Mouse (Mus musculus): ENCODE results near the gene Dst. TPM values are rescaled to one million over a fixed set of nuclear protein-coding genes. Genes with fewer than 3 reads are reported as not detected.

Dst gene
- total RNA-seq, 2 experiments from 2014 or later: 291 to 304 TPM

- H3K27ac ChIP-seq: peak overlapping the region; percentile 82
- DNase-seq: no peak
- intact Hi-C loops (cut with DNase I): no loop called here
Observed at GRCm38 (mm10) chr1:34043327-34043726, 135.3 kb downstream of the Dst start.

DNA sequence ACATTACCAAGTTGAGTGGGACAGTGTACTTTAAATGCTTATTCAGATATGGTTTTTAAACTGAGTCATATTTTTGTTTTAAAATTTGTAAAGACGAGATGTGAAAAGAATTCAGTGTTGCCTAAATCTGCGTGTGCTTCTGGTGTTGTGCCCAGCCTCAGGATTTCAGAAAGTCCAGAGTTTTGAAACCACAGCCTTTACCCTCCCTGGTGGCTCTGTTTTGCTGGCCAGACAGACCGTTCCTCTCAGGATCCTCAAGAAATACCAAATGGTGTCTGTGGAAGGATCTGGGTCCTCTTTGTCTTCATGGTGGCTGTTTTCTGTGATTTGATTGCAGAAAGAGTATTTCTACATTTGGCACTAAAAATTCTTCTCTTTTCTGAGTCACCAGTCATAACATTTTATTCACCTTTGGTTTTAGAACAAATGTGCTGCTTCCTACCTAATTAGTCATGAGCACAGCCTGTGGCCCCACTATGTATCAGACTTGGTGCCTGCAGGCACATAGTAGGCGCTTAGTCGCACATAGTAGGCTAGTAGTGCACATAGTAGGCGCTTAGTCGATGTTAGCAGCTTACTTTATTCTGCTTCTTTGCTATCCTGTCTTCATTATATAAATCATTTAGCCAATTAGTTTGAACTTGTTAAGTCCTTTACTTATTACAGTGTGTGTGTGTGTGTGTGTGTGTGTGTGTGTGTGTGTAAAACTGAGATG is 136.0 kb downstream of the Dst start:
- intact Hi-C loops (cut with DNase I): no loop called here
- no peak for TF ChIP-seq CTCF (IDR thresholded peaks at IDR 0.05)
- no peak overlapping the region; the same call in 1 of the 2 replicates for H3K4me3 ChIP-seq
- DNase-seq: peak; percentile 43
- peak overlapping the region; percentile 82 for H3K27ac ChIP-seq

More at GRCm38 (mm10) chr1:34043327-34043726, 135.3 kb downstream of the Dst start:
- 0 out of 2 replicates have a peak overlapping the region, but pooled peaks have one; percentile 9 for H3K4me3 ChIP-seq
- no peak for TF ChIP-seq CTCF (IDR thresholded peaks at IDR 0.05)

DNA sequence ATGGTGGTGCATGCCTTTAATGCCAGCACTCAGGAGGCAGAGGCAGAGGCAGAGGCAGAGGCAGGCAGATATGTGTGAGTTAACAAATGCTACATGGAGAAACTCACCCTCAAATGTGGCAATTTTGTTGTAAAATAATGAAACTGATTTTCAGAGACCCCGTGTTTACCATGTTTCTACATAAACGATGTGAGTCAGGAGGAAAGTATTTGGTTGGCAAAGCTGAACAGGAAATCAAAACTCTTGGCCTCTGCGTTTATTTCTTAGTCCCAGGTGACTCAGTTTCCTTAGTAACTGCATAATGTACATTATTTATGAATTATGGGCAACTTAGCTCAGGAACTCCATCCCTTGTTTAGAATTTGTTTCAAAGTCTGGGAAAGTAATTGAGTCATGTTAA is 136.7 kb downstream of the Dst start:
- DNase-seq: no peak
- H3K4me3 ChIP-seq: no peak overlapping the region
- intact Hi-C loops (cut with DNase I): loop anchor here (5.0 kb wide), 1 partner anchor 32 kb away; no protein-coding TSS in a partner anchor
- H3K27ac ChIP-seq: peak overlapping the region; percentile 82
- no peak for TF ChIP-seq CTCF (IDR thresholded peaks at IDR 0.05)

DNA sequence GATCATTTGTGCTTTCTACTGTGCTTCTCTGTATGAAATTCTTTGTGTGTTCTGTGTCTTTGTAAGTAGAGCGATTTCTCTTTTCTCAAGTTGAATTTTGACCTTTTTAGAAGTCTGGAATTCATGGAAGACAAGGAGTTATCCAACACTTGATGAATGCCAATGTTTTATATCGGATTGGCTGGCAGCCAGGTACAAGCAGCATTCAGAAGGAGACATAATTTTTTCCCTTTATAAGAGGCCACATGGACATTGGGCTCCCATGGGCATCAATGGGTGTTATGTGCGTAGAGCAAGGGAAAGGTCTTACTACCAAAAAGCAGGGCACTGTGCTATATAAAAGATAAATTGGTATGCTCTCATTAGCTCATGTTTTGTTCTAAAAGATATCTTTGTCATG is 139.3 kb downstream of the Dst start:
- no peak for TF ChIP-seq CTCF (IDR thresholded peaks at IDR 0.05)
- intact Hi-C loops (cut with DNase I): loop anchor here (5.0 kb wide), 1 partner anchor 35 kb away; no protein-coding TSS in a partner anchor
- no peak for DNase-seq
- peak overlapping the region; percentile 46 for H3K27ac ChIP-seq
- no peak overlapping the region for H3K4me3 ChIP-seq

GRCm38 (mm10) chr1:34051251-34051650 is 143.2 kb downstream of the Dst start:
- no peak overlapping the region for H3K4me3 ChIP-seq
- H3K27ac ChIP-seq: peak overlapping the region; percentile 61; the same call in 1 of the 2 replicates
- intact Hi-C loops (cut with DNase I): no loop called here
- no peak for DNase-seq
- TF ChIP-seq CTCF (IDR thresholded peaks at IDR 0.05): no peak

GRCm38 (mm10) chr1:34052422-34052821 is 144.4 kb downstream of the Dst start:
- peak overlapping the region; percentile 61 for H3K27ac ChIP-seq
- intact Hi-C loops (cut with DNase I): no loop called here
- TF ChIP-seq CTCF (IDR thresholded peaks at IDR 0.05): no peak
- H3K4me3 ChIP-seq: no peak overlapping the region
- DNase-seq: no peak

DNA sequence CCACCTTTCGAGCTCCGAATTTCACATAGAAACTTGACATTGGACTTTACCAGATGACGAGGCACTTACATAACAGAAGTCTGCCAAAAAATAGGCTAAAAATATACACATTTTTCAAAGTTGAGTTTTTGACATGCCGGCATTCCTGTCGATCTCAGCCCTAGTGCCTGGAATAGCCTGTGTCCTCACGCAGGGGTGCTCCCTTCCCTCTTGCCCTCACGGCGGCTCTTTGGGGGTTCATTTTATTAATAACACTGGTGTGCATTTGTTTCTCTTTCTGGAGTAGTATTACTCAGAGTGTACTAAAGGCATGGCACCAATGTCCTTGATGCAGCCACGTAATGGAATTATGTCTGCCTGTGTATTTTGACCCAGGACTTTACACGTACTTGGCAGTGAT is 146.9 kb downstream of the Dst start:
- TF ChIP-seq CTCF (IDR thresholded peaks at IDR 0.05): no peak
- DNase-seq: no peak
- H3K4me3 ChIP-seq: no peak overlapping the region
- intact Hi-C loops (cut with DNase I): no loop called here
- H3K27ac ChIP-seq: peak overlapping the region; percentile 31

DNA sequence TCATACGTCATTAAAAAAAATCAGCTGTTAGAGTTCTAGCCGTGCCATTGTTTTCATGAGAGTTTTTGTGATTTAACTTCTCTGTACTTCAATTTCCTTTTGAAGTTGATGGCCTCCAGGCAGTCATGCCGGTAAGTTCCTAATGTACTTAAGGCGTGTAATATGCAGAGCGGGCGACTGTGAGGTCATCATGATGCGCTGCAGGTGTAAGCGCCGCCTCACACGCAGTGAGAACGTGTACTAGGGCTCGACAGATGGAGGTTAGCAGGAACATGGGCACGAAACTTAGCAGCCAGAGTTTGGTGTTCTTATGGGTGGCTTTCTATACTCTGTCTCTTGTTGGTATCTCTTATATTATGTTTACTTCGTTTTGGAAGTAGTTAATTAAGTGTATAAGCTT is 148.6 kb downstream of the Dst start:
- Histone ChIP-seq H3K27ac (no peak overlapping the region), H3K4me3 (no peak overlapping the region)
- intact Hi-C loops (cut with DNase I): no loop called here
- DNase-seq: no peak
- TF ChIP-seq CTCF (IDR thresholded peaks at IDR 0.05): no peak

GRCm38 (mm10) chr1:34059231-34059630 is 151.2 kb downstream of the Dst start:
- Histone ChIP-seq H3K27ac (peak overlapping the region; percentile 35), H3K4me3 (no peak overlapping the region)
- intact Hi-C loops (cut with DNase I): no loop called here
- no peak for TF ChIP-seq CTCF (IDR thresholded peaks at IDR 0.05)
- DNase-seq: no peak

DNA sequence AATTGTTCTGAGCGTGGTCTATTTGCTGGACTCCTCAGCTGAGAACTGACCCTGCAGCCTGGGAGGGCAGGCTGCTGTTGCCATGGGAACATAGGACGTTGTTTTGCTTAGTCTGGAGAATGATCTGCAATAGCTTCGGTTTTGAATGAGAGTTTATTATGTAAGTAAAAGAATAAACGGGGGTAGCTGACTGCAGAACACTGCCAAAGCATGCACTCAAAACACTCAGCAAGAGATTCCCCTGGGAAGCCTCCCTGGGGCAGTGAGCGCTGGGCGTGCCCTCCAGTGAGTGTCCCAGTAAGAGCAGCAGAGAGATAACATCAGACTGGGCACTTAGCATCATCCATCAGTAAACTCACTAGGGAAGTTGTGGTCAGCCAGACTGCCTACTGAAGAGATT is 152.4 kb downstream of the Dst start:
- TF ChIP-seq CTCF (IDR thresholded peaks at IDR 0.05): no peak
- no peak for DNase-seq
- intact Hi-C loops (cut with DNase I): loop anchor here (5.0 kb wide), 3 partner anchors 53 to 102 kb away; no protein-coding TSS in a partner anchor
- Histone ChIP-seq H3K4me3 (peak overlapping the region; percentile 60), H3K27ac (peak overlapping the region; percentile 66)

- DNase-seq: peak; percentile 78
- intact Hi-C loops (cut with DNase I): loop anchor here (5.0 kb wide), 3 partner anchors 54 to 101 kb away; no protein-coding TSS in a partner anchor
- TF ChIP-seq CTCF (IDR thresholded peaks at IDR 0.05): peak; percentile 78
- Histone ChIP-seq H3K27ac (peak overlapping the region; percentile 66), H3K4me3 (peak overlapping the region; percentile 60)
Observed at GRCm38 (mm10) chr1:34061078-34061477, 153.1 kb downstream of the Dst start.

GRCm38 (mm10) chr1:34061860-34062259 is 153.8 kb downstream of the Dst start:
- no peak for TF ChIP-seq CTCF (IDR thresholded peaks at IDR 0.05)
- DNase-seq: no peak
- intact Hi-C loops (cut with DNase I): loop anchor here (5.0 kb wide), 3 partner anchors 55 to 100 kb away; no protein-coding TSS in a partner anchor
- no peak overlapping the region for H3K4me3 ChIP-seq
- no peak overlapping the region for H3K27ac ChIP-seq

GRCm38 (mm10) chr1:34063943-34064342 is 155.9 kb downstream of the Dst start:
- intact Hi-C loops (cut with DNase I): loop anchor here (5.0 kb wide), 3 partner anchors 53 to 98 kb away; no protein-coding TSS in a partner anchor
- Histone ChIP-seq H3K4me3 (no peak overlapping the region), H3K27ac (peak overlapping the region; percentile 13)
- no peak for TF ChIP-seq CTCF (IDR thresholded peaks at IDR 0.05)
- DNase-seq: no peak

Measured in gastrocnemius, adult 2 months (tissue).